In the genomic region with DNA sequence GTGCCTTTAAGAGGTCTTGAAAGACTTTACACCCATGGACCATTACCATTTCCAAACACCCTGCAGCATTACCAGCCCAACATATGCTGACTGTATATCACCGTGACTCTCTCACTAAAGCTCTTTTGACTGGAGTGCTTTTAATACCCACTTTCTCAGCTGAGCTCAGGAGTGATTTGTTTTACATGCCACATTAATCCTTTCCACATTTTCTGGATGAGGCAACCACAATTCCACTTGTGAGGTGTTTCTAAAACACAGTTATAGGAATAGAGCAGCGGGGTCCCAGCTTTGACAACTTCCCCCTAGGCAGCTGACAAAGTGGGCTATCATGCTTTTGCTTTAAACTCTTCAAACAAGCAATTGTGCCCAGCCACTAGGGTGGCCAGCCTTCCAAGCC, we compare ENCODE assay signal across 18 mouse cellular contexts.
A peak's percentile ranks its signal among the peaks of the same experiment; 100 is the strongest.
DNase-seq lines count a peak whose midpoint lies in the region; ATAC-seq and TF ChIP-seq lines count a peak whose summit lies in the region.
"Had no signal": no experiment of that assay in that cellular context is flagged by ENCODE, and none has a peak within 500 bp of the region (broad histone marks: within the 10 kb centered on the region; RNA-seq: fewer than 3 reads in every experiment).

No protein-coding gene starts in this region.

- ATAC-seq in embryonic facial prominence, embryonic 11.5 days (replicated peaks; ENCODE audit: insufficient number of reproducible peaks, low FRiP score, low TSS enrichment, low read depth) = no peak
- ATAC-seq in forebrain, embryonic 12.5 days (ENCODE audit: low FRiP score) = peak; percentile 46; the same call in 1 of the 2 replicates
- ATAC-seq in limb, embryonic 13.5 days (ENCODE audit: low FRiP score, low read depth) = peak; percentile 85
- ATAC-seq in cerebellum, adult (ENCODE audit: insufficient number of reproducible peaks, low FRiP score, low TSS enrichment) = no peak
- no peak for ATAC-seq in intestine, postnatal 0 days

- no peak overlapping the region for H3K4me3 ChIP-seq in embryonic facial prominence, embryonic 11.5 days (ENCODE audit: low read depth, low read length)
- H3K4me3 ChIP-seq in embryonic facial prominence, embryonic 10.5 days = no peak overlapping the region
- H3K4me3 ChIP-seq in forebrain, embryonic 12.5 days (replicated peaks) = no peak overlapping the region
- H3K4me3 ChIP-seq in limb, embryonic 13.5 days = no peak overlapping the region
- no peak overlapping the region for H3K4me3 ChIP-seq in intestine, postnatal 0 days (ENCODE audit: low read depth, low read length)
- H3K4me3 ChIP-seq: embryonic facial prominence, embryonic 13.5 days; heart, embryonic 12.5 days had no signal

- 26% methylated on average over 2 of the region's 2 CpGs for WGBS in embryonic facial prominence, embryonic 11.5 days
- WGBS in embryonic facial prominence, embryonic 10.5 days = 37% methylated on average over 2 of the region's 2 CpGs
- WGBS in forebrain, embryonic 12.5 days = 11% methylated on average over 2 of the region's 2 CpGs
- 11% methylated on average over 2 of the region's 2 CpGs for WGBS in limb, embryonic 13.5 days
- WGBS in intestine, postnatal 0 days = 71% methylated on average over 2 of the region's 2 CpGs

- H3K27me3 ChIP-seq in embryonic facial prominence, embryonic 11.5 days (ENCODE audit: control insufficient read depth, insufficient read depth, low read length) = no peaks in the 10 kb centered on the region
- no peaks in the 10 kb centered on the region for H3K27me3 ChIP-seq in embryonic facial prominence, embryonic 10.5 days (replicated peaks; ENCODE audit: low read depth, poor library complexity, severe bottlenecking)
- H3K27me3 ChIP-seq in forebrain, embryonic 12.5 days = peaks cover 13% of the 10 kb centered on the region; the same call in 1 of the 2 replicates
- H3K27me3 ChIP-seq in limb, embryonic 13.5 days = no peaks in the 10 kb centered on the region
- H3K27me3 ChIP-seq in intestine, postnatal 0 days (replicated peaks; ENCODE audit: control insufficient read depth, insufficient read depth, low read length) = no peaks in the 10 kb centered on the region
- H3K27me3 ChIP-seq: CH12.LX; embryonic facial prominence, embryonic 13.5 days; heart, embryonic 12.5 days had no signal

- no peaks in the 10 kb centered on the region for H3K36me3 ChIP-seq in embryonic facial prominence, embryonic 11.5 days (replicated peaks; ENCODE audit: control insufficient read depth, insufficient read depth, low read depth, low read length)
- no peaks in the 10 kb centered on the region for H3K36me3 ChIP-seq in embryonic facial prominence, embryonic 10.5 days (replicated peaks)
- no peaks in the 10 kb centered on the region for H3K36me3 ChIP-seq in forebrain, embryonic 12.5 days (replicated peaks)
- no peaks in the 10 kb centered on the region for H3K36me3 ChIP-seq in limb, embryonic 13.5 days
- H3K36me3 ChIP-seq in intestine, postnatal 0 days (ENCODE audit: control insufficient read depth, insufficient read depth) = no peaks in the 10 kb centered on the region
- H3K36me3 ChIP-seq: embryonic facial prominence, embryonic 13.5 days; heart, embryonic 12.5 days had no signal

- H3K4me2 ChIP-seq in embryonic facial prominence, embryonic 11.5 days (ENCODE audit: low read depth, low read length) = no peak overlapping the region
- H3K4me2 ChIP-seq in forebrain, embryonic 12.5 days = no peak overlapping the region
- H3K4me2 ChIP-seq in limb, embryonic 13.5 days (replicated peaks) = no peak overlapping the region; the same call in 1 of the 2 replicates
- H3K4me2 ChIP-seq in intestine, postnatal 0 days (replicated peaks; ENCODE audit: low read depth) = no peak overlapping the region
- H3K4me2 ChIP-seq: embryonic facial prominence, embryonic 13.5 days; heart, embryonic 12.5 days; midbrain, embryonic 11.5 days had no signal

- DNase-seq in embryonic facial prominence, embryonic 11.5 days (ENCODE audit: low spot score) = peak; percentile 33
- no peak for DNase-seq in embryonic facial prominence, embryonic 10.5 days (ENCODE audit: low spot score)
- peak; percentile 6 for DNase-seq in retina, embryonic 14.5 days (ENCODE audit: low spot score)
- DNase-seq in adrenal gland, adult 18-20 months (ENCODE audit: low spot score in 2 of 2) = no peak
- DNase-seq: cerebellum, adult 8-10 months; gastrocnemius, postnatal 36 days; kidney, adult 18-20 months; kidney, postnatal 4 days; thymus, adult 18-20 months had no signal

- no peaks in the 10 kb centered on the region for H3K9me3 ChIP-seq in embryonic facial prominence, embryonic 11.5 days (replicated peaks; ENCODE audit: control insufficient read depth, low read length)
- H3K9me3 ChIP-seq in embryonic facial prominence, embryonic 10.5 days = no peaks in the 10 kb centered on the region
- no peaks in the 10 kb centered on the region for H3K9me3 ChIP-seq in forebrain, embryonic 12.5 days
- H3K9me3 ChIP-seq in limb, embryonic 13.5 days = no peaks in the 10 kb centered on the region
- H3K9me3 ChIP-seq in intestine, postnatal 0 days (ENCODE audit: control insufficient read depth) = no peaks in the 10 kb centered on the region
- H3K9me3 ChIP-seq: embryonic facial prominence, embryonic 13.5 days; heart, embryonic 12.5 days had no signal

- no peaks in the 10 kb centered on the region for H3K4me1 ChIP-seq in embryonic facial prominence, embryonic 11.5 days (ENCODE audit: control insufficient read depth, insufficient read depth, low read length)
- H3K4me1 ChIP-seq in embryonic facial prominence, embryonic 10.5 days = peaks cover 5% of the 10 kb centered on the region; the same call in 1 of the 2 replicates
- H3K4me1 ChIP-seq in forebrain, embryonic 12.5 days = no peaks in the 10 kb centered on the region
- H3K4me1 ChIP-seq in limb, embryonic 13.5 days = peaks cover 39% of the 10 kb centered on the region
- no peaks in the 10 kb centered on the region for H3K4me1 ChIP-seq in intestine, postnatal 0 days (replicated peaks; ENCODE audit: control insufficient read depth, insufficient read depth, low read length)
- H3K4me1 ChIP-seq: heart, embryonic 12.5 days had no signal

- no peak overlapping the region for H3K27ac ChIP-seq in embryonic facial prominence, embryonic 11.5 days (replicated peaks; ENCODE audit: low read depth, low read length)
- H3K27ac ChIP-seq in embryonic facial prominence, embryonic 10.5 days (replicated peaks) = no peak overlapping the region
- H3K27ac ChIP-seq in forebrain, embryonic 12.5 days = no peak overlapping the region
- H3K27ac ChIP-seq in limb, embryonic 13.5 days = 0 out of 2 replicates have a peak overlapping the region, but pooled peaks have one; percentile 2
- no peak overlapping the region for H3K27ac ChIP-seq in intestine, postnatal 0 days (ENCODE audit: low read depth, low read length)
- H3K27ac ChIP-seq: embryonic facial prominence, embryonic 13.5 days; liver, embryonic 14.5 days had no signal

- no peak for TF ChIP-seq CTCF in intestine, postnatal 0 days (IDR thresholded peaks at IDR 0.05; ENCODE audit: low read depth)

- H3K9ac ChIP-seq in embryonic facial prominence, embryonic 11.5 days (replicated peaks; ENCODE audit: low read length) = no peak overlapping the region
- H3K9ac ChIP-seq in forebrain, embryonic 12.5 days = no peak overlapping the region
- H3K9ac ChIP-seq in limb, embryonic 13.5 days = no peak overlapping the region
- H3K9ac ChIP-seq in intestine, postnatal 0 days (ENCODE audit: low read depth, low read length) = no peak overlapping the region
- H3K9ac ChIP-seq: embryonic facial prominence, embryonic 13.5 days; heart, embryonic 12.5 days; liver, embryonic 14.5 days had no signal

Comparison
In these comparisons a context has a peak if more than half of its experiments do, and no peak if none do; other contexts are left out.
1. DNase-seq: peak in embryonic facial prominence, embryonic 11.5 days (single experiment) and retina, embryonic 14.5 days (single experiment); none in embryonic facial prominence, embryonic 10.5 days (single experiment) and adrenal gland, adult 18-20 months (0 of 2).
2. ATAC-seq: peak in forebrain, embryonic 12.5 days (single experiment) and limb, embryonic 13.5 days (single experiment); none in embryonic facial prominence, embryonic 11.5 days (single experiment), cerebellum, adult (single experiment) and intestine, postnatal 0 days (single experiment).